Mouse (Mus musculus): ENCODE measurements at regions not wholly inside any gene's neighbourhood (a gene's known extent, or its start where the extent isn't known, plus 50 kb on each side); places are given as distances from the start of the nearest gene placed in this dataset.

DNA sequence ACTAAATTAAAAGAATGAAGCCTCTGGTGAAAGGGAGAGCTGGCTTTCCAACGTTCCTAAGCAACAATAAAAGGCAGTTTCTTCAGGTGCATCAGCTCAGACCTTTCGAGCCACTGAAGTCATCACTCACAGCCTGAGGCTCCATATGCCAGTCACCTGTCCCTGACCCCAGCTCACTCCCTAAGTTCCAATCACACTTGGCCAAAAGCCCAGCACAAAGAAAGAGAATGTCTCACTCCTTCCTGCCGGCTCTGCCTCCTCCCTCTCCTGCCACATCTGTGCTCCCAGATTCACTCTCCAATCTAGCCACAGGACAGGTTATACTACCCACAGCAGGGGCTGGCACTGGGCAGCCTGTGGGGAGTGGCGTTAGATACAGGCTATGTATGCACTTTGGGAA is 150.7 kb downstream of the Psat1 start:
- no peak for DNase-seq

DNA sequence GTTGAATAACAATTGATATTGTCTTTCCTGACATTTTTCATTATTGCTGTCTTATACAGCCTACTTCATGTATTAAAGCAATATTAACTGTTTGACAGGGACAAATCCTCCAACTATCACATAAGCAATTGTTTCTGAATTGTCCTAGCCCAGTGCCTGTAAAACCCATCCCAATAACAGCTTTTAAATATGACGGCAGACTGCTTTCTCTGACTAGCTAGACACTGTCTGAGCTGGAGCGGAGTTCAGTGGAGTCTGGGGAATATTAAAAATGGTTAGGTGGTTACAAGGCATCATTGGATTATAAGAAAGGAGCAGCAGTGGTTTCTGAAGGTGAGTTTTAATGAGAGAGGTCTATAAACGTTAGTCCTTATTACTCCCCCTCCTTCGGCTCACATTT is 155.2 kb downstream of the Psat1 start:
- no peak for DNase-seq

DNA sequence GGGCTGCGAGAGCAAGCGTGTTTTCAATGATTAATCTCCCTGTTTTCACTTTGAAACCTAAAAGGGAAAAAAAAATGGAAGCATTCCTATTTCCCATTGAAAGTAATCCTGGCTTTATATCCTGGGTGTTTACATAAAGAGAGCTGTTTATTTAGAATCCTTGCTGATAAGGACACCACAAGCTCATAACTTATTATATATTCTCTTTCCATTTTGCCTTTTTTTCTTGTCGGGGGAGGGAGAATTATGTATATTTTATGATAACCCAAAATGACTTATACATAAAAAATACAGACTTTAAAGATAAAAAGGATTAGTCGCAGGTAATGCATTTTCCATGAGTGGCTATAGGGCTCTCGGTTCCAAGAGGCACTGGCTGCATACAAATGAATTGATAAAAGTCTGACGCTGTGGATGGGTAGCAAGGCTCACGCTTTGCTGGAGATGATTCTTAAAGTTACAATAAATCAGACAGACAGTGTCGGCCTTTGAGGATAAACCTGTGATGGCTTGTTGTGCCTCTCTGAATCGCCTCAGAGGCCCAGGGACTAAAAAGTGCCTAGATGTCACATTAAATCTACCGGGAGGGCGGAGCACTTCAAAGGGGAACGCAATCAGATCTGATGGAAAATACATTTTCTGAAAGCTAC is 155.7 kb downstream of the Psat1 start:
- no peak for DNase-seq

DNA sequence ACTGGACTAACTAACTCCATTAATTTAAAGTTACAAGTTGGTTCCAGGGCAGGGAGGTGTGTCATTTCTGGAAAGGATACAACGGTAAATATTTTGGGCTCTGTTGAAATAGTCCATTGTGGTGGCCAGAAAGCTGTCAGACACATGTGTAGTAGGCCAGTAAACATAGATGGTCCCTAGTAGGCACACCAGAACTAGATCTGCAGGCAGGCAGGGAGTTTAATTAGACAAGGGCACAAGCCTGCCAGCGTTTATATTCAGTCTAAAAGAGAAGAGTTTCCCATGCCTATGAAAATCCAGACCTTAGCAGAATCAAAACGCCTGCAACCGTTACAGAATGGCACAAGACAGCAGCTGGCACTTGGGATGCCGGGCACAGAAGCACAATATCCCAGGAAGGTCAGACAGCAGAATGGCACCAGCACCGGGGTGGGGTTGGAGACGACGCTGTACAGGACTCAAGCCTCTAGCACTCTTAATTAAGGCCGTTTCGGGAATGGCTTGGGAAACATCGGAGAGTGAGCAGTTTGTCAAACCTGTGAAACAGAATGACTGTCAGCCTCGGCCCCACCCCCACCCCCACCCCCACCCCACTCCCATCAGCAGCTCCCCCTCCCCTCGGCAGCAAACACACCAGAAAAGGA is 156.4 kb downstream of the Psat1 start:
- DNase-seq, result no peak

DNA sequence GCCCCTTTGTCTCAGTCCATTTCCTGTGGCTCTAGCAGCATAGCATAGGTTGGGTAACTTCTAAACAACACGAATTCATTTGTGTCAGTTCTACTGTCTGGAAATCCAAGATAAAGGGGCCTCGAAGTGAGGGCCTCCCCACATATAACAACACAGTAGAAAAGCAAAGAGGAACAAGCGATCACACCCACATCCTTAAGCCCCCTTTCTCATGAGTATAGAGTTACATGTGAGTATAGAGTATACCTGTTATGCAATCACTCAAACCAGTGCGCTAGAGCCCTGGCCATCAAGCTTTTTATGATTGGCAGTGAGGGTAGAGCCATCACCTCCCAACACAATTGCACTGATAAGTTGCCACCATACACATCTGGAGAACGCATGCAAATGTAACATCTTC is 157.4 kb downstream of the Psat1 start:
- no peak for DNase-seq

DNA sequence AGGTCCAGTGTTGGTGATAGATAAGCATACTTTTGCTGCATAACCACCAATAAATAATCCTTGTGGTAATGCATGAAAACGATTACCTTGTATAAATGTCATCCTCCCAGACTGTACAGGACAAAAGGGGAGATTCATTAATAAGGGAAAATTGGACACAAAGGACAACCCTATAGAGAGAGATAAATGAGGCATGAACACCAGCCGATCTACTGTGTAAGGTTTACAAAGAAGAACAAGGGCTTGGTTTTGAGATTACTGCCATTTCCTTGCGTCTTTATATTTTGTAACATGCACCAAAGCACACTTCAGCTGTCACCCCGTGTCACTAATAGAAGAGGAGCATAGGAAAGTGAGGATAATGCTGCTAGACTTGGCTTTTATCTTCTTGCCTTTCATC is 162.5 kb downstream of the Psat1 start:
- DNase-seq, result no peak

DNA sequence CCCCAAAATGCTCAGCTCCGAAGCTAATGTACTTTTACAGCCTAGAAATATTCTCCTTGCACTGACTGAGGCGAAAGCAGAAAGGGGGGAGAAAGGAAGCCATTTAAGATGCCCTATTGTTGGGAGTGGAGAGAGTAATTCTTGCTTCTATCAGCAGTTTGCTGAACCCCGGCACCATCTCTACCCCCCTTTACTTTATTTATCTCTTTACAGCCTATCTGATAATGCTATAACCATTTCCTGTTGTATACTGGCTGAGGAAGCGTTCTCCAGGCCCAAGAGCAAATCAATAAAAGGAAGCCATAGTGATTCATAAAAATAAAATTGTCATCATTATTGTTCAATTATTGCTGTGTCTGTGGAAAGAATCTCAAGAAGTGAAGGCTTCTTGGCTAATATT is 177.5 kb downstream of the Psat1 start:
- no peak for DNase-seq

DNA sequence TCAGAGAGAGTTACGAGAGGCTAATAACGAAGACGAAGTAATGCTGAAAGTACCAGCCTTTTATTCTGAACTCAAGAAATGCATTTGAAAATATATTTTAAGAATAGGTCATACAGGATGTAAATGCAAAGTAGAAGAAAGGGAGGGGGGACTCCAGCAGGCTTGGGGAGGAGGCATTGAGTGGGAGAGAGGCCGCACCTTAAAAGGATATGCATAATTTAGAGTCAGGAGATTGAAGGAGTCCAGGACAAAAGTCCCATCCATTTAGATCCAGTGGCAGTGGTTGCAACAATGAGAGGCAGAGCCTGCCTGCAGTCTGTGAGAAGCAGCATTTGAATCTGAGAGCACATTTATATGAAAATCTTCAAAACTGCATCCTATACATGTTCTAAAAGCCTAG is 186.1 kb downstream of the Psat1 start:
- DNase-seq, result no peak

DNA sequence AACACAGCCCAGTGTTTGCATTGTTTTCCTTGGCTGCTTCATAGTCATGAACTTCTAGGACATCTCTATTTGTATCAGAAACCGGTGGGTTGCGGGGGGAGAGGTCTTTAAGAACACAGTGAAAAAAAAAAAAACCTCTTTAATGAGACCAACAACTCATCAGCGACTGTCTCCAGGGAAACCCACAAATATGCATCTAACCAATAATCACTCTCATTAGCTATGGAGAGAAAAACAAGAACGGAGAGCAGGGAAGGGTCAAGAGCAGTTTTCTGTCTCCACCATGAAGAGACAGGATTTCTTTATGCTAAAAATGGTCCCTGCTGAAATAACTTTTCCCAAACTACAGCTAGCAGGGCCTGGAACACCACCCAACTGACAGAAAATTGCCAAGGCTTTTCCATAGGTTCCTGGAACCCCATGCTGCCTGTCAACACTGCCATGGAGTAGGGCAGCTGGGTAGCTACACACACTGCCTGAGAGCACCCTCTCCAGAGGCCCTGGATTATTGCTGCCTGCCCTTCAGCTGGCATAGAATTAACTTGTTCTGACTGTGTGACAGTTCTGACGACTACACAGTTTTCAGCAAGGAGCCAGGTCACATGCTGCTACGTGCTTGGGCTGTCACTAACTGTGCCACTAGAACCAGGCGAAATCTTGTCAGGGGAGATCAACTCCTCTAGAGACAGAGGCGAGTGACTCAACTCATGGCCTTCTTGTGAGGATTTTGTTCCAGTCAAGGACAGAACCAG is 201.9 kb downstream of the Psat1 start:
- no peak for DNase-seq

DNA sequence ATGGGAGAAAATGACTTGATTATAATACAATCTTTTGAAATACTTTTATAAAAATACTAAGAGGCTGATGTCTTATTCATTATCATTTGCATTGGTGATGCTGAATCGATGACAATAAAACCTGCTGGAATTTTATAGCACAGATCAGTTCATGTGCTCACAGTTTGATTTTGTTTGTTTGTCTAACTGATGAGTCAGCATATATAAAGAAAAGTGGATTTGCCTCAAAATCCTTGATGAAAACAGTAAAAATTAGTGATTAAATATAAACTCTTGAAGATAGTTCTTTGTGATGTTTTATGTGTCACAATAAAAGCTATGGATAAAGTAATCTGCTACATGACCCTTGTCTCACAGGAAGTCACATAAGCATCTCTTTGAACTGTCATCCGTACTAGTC is 210.9 kb downstream of the Psat1 start:
- no peak for DNase-seq

DNA sequence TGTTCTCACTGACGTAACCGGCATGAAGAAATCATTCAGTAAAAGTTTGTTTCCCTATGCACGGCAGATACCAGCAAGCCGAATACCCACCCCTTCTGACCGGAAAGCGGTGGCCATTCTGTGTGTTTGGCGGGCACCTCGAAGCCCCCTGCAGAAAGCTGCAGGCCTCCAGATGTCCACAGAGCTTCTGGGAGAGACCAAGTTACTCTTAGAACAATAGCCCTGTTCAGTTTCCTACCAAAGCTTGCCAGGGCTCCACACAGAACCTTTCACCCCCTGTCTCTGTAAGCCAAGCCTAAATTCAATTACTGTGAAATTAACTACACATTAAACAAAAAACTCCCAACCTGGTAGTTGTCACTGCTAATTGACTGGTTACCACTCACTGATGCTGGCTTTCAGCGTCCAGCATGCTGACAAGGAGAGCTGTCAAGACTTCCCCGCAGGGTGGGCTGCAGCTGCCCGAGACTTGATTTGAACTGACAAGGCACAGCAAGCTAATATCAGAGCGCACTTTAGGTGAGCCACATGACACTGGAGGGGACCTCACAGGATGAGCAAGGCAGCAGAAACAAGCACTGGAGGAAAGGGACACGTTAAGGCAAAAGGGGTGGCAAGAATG is 220.2 kb downstream of the Psat1 start:
- DNase-seq, result no peak

DNA sequence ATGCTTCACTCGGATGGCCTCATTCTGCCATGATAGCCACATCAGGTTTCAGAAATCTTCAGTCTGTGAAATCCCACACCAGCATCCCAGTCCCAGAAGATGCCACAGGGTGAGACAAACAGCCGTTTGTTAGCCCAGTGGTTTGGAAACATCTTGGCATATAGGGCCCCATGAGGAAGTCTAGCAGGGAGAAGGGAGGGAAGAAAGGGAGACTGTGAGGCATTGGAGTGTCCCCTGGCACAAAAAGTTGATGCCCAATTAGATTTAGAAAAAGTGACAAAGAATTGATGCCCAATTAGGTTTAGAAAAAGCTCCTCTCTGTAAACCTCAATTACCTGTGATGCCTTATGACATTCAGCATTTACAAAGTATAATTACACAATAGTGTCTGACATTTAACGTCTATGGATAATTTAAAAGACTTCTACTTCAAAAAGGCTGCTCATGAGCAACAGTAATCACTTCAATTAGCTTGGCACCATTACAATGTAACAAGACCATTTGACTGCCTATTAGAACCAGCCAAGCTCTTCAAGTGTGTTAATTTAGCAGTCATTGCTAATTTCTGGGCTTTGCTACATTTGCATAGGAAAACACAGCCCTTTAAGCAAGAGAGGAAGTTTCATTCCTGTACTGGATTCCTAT is 254.6 kb downstream of the Psat1 start:
- no peak for DNase-seq

DNA sequence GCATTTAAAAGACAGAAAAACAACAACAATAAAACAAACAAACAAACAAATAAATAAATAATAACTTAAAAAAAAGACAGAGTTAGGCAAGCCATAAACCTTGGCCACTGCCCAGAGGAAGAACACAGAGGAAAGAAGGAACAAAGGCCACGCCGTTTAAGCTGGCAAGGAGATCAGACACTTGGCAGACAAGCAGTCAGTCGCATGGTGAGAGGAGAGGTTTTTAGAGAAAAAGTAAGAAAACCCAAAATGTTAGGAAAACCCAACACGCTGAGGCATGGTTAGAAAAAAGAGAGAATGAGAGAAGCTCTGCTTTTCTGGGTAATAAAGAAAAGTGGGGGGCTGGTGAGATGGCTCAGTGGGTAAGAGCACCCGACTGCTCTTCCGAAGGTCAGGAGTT is 277.1 kb downstream of the Psat1 start:
- DNase-seq, result no peak

DNA sequence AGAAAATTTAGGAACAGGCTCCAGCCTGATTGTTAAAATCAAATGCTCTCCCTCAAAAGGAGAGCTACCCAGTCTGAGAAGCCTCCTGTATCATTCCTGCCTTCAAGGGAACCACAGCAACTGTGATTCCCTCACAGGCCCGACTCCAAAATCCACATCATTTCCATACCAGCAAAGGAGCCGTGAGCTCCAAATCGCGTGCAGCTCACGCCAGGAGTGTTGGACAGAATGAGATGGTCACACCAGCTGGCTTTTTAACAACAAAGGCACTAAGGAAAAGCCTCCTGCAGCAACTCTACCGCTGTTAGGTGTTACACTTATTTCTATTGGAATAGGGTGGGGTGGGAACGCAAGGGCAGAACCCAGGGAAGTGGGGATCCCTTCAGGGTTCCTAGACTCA is 277.6 kb downstream of the Psat1 start:
- no peak for DNase-seq

DNA sequence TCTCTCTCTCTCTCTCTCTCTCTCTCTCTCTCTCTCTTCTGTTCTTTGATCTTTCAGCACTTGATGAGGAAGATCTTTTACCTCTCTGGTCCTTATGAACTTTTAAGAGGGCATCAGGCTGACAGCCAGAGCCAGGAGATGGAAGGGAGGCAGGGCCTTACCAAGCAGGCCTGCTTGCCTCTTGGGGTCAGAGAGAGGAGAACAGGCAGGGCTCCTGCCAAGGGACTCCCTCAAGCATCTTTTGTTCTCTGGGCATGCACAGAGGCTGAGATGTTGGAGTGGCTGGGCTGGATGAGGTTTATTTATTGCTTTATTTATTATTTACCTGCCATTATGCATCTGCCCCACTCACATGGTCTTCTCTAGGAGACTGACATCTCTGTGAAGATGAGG is 278.5 kb downstream of the Psat1 start:
- DNase-seq, result no peak

DNA sequence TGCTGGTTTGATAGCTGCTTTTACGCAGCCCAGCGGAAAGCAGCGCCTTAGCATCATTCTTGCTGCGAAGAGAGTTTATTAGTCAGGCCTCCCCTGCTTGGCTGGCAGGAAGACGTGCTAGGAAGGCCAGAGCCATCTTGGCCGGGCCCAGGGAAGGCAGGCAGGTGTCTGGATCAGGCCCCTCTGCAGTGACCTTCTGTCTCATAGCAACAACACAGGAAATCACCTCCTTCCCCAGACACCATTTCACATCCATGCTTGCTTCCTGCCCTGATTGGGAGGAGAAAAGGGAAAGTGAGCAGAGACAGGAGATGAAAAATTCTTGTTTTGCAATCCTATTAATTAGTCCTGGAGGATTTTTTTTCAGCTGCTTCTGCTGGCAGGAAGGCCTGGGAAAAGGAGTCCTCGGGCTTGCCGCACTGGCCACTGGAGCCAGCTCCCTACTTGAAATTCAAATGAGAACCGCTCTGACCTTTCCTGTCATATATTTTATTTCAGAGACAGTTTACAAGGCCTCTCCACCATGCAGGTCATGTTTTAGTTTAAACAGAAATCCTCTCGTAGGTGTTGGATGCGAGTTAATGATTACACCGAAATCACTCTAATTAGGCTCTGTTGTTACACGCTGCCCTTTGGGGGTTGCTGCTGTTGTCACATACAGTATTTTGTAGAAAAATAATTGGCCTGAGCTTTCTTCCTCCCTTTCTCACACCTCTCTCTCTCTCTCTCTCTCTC is 279.1 kb downstream of the Psat1 start:
- DNase-seq, result no peak

DNA sequence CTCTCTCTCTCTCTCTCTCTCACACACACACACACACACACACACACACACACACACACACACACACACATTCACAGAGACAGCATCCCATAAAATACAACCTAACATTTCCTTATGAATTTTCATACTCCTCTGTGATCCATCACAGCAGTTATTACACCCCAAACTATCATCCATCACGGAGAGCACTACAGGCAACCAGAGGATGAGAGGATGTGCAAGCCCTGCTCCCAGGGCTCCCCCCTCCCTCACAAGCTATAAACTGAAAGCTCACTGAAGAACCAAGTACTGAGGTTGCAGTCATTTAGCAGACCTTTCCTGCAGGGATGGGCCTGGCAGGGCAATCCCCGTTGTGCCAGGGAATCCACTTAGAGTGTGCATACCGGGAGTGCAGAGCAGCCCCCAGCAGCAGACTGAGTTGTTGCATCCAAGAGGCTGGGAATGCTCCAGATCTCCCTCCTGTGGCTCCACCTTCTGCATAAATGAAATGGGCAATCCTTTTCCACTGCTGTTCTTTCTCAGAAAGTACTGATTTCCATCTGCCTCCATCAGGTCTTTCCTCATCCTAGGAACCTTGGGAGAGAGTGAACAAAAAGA is 283.4 kb downstream of the Psat1 start:
- no peak for DNase-seq

DNA sequence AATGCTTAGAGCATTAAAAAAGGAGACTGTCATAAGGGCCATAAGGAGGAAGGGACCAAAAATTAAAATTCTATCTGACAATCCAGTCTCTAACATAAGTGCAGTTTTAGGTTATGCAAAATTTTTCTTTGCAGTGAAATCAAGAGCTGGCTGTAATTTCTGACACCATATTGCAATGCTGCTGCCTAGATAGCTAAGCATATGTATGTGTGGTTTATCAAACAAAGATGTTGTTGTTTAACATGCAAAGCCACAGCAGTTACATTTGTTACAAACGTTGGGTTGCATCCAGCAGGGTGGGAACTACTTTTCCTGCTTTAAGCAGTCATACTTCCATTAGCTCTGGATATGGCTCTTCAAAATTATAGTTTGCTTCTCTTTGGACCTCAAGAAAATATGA is 288.5 kb downstream of the Psat1 start:
- DNase-seq, result no peak

DNA sequence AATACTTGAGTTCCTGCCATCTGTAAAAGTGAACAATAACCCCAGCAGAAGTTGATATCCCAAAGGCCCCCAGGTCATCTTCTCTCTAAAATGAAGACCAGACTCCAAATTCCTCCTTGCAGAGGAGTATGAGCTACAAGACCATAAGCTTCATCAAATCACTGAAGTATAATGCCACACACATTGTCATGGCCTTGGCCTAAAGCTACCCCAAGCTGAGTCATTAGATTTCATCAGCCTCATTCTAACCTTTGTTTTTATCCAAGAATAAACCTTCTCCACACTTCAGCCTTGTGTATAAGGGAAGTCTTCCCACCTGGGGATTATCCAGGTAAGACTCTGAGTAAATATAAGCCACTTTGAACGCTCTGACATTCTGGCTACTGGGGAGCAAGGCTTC is 289.3 kb downstream of the Psat1 start:
- DNase-seq, result no peak

DNA sequence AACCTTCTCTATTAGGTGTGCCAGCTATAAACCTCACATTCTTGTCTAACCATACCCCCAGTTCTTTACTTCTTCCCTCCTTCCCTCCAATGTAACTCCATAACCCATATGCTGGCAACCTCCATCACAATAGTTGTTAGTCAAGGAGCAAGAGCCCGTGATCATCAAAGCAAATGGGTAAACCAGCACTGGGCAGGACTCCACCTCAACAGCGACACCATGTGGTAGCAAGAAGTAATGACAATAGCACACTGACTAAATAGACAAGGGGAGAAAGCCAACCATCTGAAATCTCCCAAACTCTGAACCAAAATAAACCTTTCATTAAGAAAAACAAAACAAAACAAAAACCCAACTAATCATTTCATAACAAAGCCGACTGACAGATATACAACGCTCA is 297.8 kb downstream of the Psat1 start:
- DNase-seq, result no peak

DNA sequence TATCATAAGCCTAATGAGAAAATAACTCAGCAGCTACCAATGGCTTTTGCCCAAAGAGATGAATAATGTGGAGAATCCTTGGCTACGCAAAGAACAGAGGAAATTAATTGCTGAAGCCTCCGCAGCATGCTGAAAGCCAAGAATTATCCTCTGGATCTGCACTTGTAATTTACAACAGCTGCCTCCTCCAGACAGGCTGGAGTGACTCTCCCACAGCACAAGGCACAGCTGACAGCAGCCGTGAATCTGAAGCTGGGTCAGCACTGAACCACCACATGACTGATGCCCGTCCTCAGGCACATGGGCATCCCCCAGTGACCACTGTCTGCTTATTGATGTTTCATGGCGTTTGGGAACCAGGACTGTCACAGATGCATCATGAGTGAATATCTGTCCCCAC is 299.8 kb downstream of the Psat1 start:
- DNase-seq, result no peak

DNA sequence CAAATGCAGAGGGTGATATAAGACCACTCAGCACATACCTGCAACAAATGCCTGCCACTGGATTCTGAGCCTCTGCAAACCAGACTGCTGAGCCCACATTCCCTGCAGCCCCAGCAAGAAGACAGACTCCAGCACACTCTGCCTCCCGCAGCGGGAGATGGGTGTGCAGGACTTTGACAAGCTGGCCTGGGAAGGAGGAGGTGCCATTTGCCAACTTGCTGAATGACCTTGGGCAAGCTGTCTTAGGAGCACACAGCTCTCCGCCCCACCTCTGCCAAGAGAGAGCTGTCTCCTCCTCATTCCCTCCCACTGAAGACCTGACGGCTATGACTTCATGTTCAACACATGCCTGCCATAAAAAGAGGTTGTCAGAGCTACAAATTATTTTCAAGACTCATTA is 302.4 kb downstream of the Psat1 start:
- no peak for DNase-seq

Data from thymus, adult 18-20 months (tissue).